Mouse (Mus musculus) heart, adult 2 months (tissue): ENCODE data around the gene Zfp386.

Experiments
- CTCF ChIP-seq: fragments of 200-600 bp; IDR thresholded peaks from 2 replicates; pipeline ENCODE4 v1.8.1; 2022; ENCODE audit warnings: antibody characterized with exemption, mild to moderate bottlenecking, moderate library complexity
- EP300 ChIP-seq: fragments of 200-500 bp; IDR thresholded peaks from 2 replicates; pipeline ENCODE4 v1.6.1; 2011; ENCODE audit warnings: low read depth, low read length, control low read depth; ENCODE audit not compliant: insufficient read depth
- POLR2A ChIP-seq: fragments of 200-500 bp; IDR thresholded peaks from 2 replicates; pipeline ENCODE4 v1.6.1; 2011; ENCODE audit warnings: mild to moderate bottlenecking, low read depth, low read length, control low read depth; ENCODE audit not compliant: insufficient read depth

DNA sequence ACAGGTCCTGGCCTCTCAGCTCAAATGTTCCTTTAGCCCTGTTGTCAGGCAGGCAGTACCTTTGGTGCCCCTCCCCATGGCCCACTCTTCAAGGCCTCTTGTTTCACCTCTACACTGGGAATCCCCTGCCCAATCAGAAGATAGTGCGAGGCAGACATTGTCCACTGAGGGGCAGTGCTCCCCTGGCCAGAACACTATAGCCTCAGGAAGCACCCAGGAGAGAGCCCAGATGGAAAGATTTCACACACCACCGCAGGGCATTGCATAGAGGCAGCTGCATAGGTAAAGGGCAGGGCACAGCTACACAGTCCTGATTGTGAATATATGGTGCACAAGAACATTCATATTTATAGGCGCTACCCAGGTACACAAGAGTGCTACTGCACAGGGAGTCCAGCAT is 23.5 kb downstream of the Zfp386 start:
- TF ChIP-seq EP300 (no peak), CTCF (peak; percentile 70), POLR2A (no peak)
